Mouse (Mus musculus) Patski (cell line): ENCODE measurements around the gene Tiam1. TPM values are rescaled to one million over a fixed set of nuclear protein-coding genes. Genes with fewer than 3 reads are reported as not detected.

Experiments used
- ATAC-seq: fragments of 100-300 bp; one replicate; pipeline ENCODE4 v1.8.0; 2021
- CTCF ChIA-PET: fragments of 350-600 bp; sonication (Branson Sonifier 250); formaldehyde crosslinking; loops from one replicate; lab custom pipeline; 2022; ENCODE audit warnings: inconsistent platforms; lab: Charles Lee
- POLR2A ChIA-PET: fragments of 350-600 bp; sonication (Branson Sonifier 250); formaldehyde crosslinking; loops from one replicate; lab custom pipeline; 2022; ENCODE audit warnings: antibody characterized with exemption, inconsistent platforms; lab: Charles Lee
- DNase-seq: peaks from one replicate; pipeline ENCODE4 v3.0.0-alpha.2; 2011; ENCODE audit warnings: low read depth, low spot score
- H3K27me3 ChIP-seq: fragments of 371-371 bp; one replicate; pipeline ENCODE4 v1.5.1; 2021
- CTCF ChIP-seq: fragments of 100-300 bp; IDR thresholded peaks from one replicate; pipeline ENCODE4 v1.5.1; 2021
- in situ Hi-C: fragments of 300-500 bp; cut with MboI; formaldehyde crosslinking; loops from 3 replicates; pipeline ENCODE4 v1.11.1; 2018; ENCODE audit warnings: low pct_unique_long_range_greater_than_20kb, mixed read lengths
- polyA plus RNA-seq: library from polyadenylated mRNA; unstranded; gene quantifications from one replicate; pipeline ENCODE4 v1.2.3, GENCODE M21; 2021

The Tiam1 gene
- polyA plus RNA-seq, 1 experiment from 2014 or later = 10.8 TPM

GRCm38 (mm10) chr16:89848651-89849597, 294.6 kb downstream of the Tiam1 start:
- ChIA-PET CTCF (interaction anchor here (0.6 to 2.1 kb wide), 4 partner anchors 75 to 321 kb away, joined by 4 to 11 read pairs (median 6); no protein-coding TSS in a partner anchor), POLR2A (no interaction called here)
- no peak for TF ChIP-seq CTCF
- ATAC-seq (no peak), DNase-seq (no peak)
- no peaks in the 10 kb centered on the region for H3K27me3 ChIP-seq
- in situ Hi-C loops = loop anchor here (5.0 kb wide), 1 partner anchor 318 kb away; no protein-coding TSS in a partner anchor

GRCm38 (mm10) chr16:89848179-89848578, 295.4 kb downstream of the Tiam1 start:
- DNase-seq (no peak), ATAC-seq (no peak)
- CTCF ChIA-PET = interaction anchor here (1.8 to 2.1 kb wide), 2 partner anchors 319 to 322 kb away, joined by 6 to 11 read pairs; no protein-coding TSS in a partner anchor
- TF ChIP-seq CTCF = peak; percentile 44
- no peaks in the 10 kb centered on the region for H3K27me3 ChIP-seq
- in situ Hi-C loops = loop anchor here (5.0 kb wide), 1 partner anchor 319 kb away; no protein-coding TSS in a partner anchor
- POLR2A ChIA-PET = no interaction called here

- no peak for TF ChIP-seq CTCF
- no peaks in the 10 kb centered on the region for H3K27me3 ChIP-seq
- POLR2A ChIA-PET = no interaction called here
- in situ Hi-C loops = loop anchor here (5.0 kb wide), 1 partner anchor 322 kb away; no protein-coding TSS in a partner anchor
- CTCF ChIA-PET = interaction anchor here (0.9 to 3.5 kb wide), 4 partner anchors 71 to 325 kb away, joined by 3 to 23 read pairs (median 4); no protein-coding TSS in a partner anchor
- no peak for ATAC-seq
- no peak for DNase-seq
Measured at GRCm38 (mm10) chr16:89845461-89845860, 298.1 kb downstream of the Tiam1 start.

- in situ Hi-C loops = loop anchor here (5.0 kb wide), 2 partner anchors 228 to 343 kb away; no protein-coding TSS in a partner anchor
- peak; percentile 91 for TF ChIP-seq CTCF
- DNase-seq (peak; percentile 10), ATAC-seq (peak; percentile 89)
- ChIA-PET CTCF (interaction anchor here (1.0 to 3.5 kb wide), 4 partner anchors 70 to 342 kb away, joined by 3 to 23 read pairs (median 4); no protein-coding TSS in a partner anchor), POLR2A (no interaction called here)
- H3K27me3 ChIP-seq = no peaks in the 10 kb centered on the region
Measured at GRCm38 (mm10) chr16:89844580-89844979, 299.0 kb downstream of the Tiam1 start.

GRCm38 (mm10) chr16:89841894-89842293, 301.7 kb downstream of the Tiam1 start:
- ChIA-PET POLR2A (no interaction called here), CTCF (interaction anchor here (1.0 kb wide), 1 partner anchor 328 kb away, joined by 6 read pairs; no protein-coding TSS in a partner anchor)

GRCm38 (mm10) chr16:89840361-89840760, 303.2 kb downstream of the Tiam1 start:
- ATAC-seq = no peak
- DNase-seq = no peak
- CTCF ChIA-PET = interaction anchor here (1.7 kb wide), 1 partner anchor 328 kb away, joined by 4 read pairs; no protein-coding TSS in a partner anchor
- POLR2A ChIA-PET = no interaction called here
- no peaks in the 10 kb centered on the region for H3K27me3 ChIP-seq
- no peak for TF ChIP-seq CTCF
- in situ Hi-C loops = loop anchor here (5.0 kb wide), 2 partner anchors 232 to 347 kb away; no protein-coding TSS in a partner anchor

More at GRCm38 (mm10) chr16:89841894-89842293, 301.7 kb downstream of the Tiam1 start:
- no peak for TF ChIP-seq CTCF
- ATAC-seq = no peak
- in situ Hi-C loops = loop anchor here (5.0 kb wide), 2 partner anchors 230 to 345 kb away; no protein-coding TSS in a partner anchor
- no peaks in the 10 kb centered on the region for H3K27me3 ChIP-seq
- DNase-seq = no peak

GRCm38 (mm10) chr16:89839829-89840228, 303.7 kb downstream of the Tiam1 start:
- in situ Hi-C loops = loop anchor here (5.0 kb wide), 2 partner anchors 232 to 347 kb away; no protein-coding TSS in a partner anchor
- ChIA-PET CTCF (interaction anchor here (1.7 kb wide), 1 partner anchor 329 kb away, joined by 4 read pairs; no protein-coding TSS in a partner anchor), POLR2A (no interaction called here)
- H3K27me3 ChIP-seq = no peaks in the 10 kb centered on the region
- ATAC-seq (no peak), DNase-seq (no peak)
- TF ChIP-seq CTCF = no peak

GRCm38 (mm10) chr16:89837096-89837495, 306.5 kb downstream of the Tiam1 start:
- CTCF ChIA-PET = interaction anchor here (1.2 kb wide), 1 partner anchor 63 kb away, joined by 3 read pairs; no protein-coding TSS in a partner anchor
- DNase-seq (no peak), ATAC-seq (no peak)
- H3K27me3 ChIP-seq = no peaks in the 10 kb centered on the region
- in situ Hi-C loops = no loop called here
- POLR2A ChIA-PET = no interaction called here
- TF ChIP-seq CTCF = no peak

- ChIA-PET POLR2A (no interaction called here), CTCF (interaction anchor here (1.4 kb wide), 1 partner anchor 332 kb away, joined by 3 read pairs; no protein-coding TSS in a partner anchor)
- ATAC-seq = no peak
- no peaks in the 10 kb centered on the region for H3K27me3 ChIP-seq
- no peak for TF ChIP-seq CTCF
- in situ Hi-C loops = no loop called here
- DNase-seq = no peak
Measured at GRCm38 (mm10) chr16:89835551-89835950, 308.0 kb downstream of the Tiam1 start.

GRCm38 (mm10) chr16:89833011-89833410, 310.6 kb downstream of the Tiam1 start:
- ATAC-seq = no peak
- no peaks in the 10 kb centered on the region for H3K27me3 ChIP-seq
- no peak for TF ChIP-seq CTCF
- in situ Hi-C loops = loop anchor here (5.0 kb wide), 1 partner anchor 61 kb away; no protein-coding TSS in a partner anchor
- ChIA-PET CTCF (no interaction called here), POLR2A (no interaction called here)
- no peak for DNase-seq
